Comparison of ENCODE assay signal across 8 mouse cellular contexts in the genomic region with DNA sequence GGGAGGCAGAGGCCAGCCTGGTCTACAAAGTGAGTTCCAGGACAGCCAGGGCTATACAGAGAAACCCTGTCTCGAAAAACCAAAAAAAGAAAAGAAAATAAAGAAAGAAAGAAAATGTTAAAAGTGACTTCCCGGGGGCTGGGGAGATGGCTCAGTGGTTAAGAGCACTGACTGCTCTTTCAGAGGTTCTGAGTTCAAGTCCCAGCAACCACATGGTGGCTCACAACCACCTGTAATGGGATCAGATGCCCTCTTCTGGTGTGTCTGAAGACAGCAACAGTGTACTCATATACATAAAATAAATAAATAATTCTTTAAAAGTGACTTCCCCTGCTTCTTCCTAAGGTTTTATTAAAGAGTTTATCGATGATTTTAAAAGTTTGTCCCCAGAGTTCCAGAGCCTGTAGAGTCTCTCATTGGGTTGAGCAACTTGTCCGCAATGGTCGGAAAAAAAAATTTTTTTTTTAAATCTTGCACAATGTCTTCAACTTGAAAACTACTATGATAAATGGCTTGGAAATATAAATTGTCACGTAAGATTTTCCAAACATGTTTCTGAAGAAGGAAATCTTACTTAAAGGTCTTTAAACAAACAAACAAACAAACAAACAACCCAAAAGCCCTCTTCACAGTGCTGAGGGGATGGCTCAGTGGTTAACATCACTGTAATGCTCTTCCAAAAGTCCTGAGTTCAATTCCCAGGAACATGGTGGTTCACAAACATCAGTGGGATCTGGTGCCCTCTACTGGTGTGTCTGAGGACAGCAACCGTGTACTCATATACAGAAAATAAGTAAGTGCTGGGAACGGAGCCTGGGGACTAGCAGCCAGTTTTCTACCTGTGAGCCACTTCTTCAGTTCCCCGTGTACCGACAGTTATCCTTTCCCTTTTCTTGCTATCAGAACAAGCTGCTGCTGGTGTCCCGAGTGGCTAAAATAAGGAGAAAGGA. TPM values are rescaled to one million over a fixed set of nuclear protein-coding genes. Genes with fewer than 3 reads are reported as not detected.
A peak's percentile ranks its signal among the peaks of the same experiment; 100 is the strongest.
DNase-seq lines count a peak whose midpoint lies in the region; ATAC-seq and TF ChIP-seq lines count a peak whose summit lies in the region.

No protein-coding gene starts in this region.

- no peaks in the 10 kb centered on the region for H3K27me3 ChIP-seq in hindbrain, embryonic 15.5 days
- H3K27me3 ChIP-seq in liver, postnatal 0 days (ENCODE audit: insufficient read depth, low read length): no peaks in the 10 kb centered on the region

- peaks cover 17% of the 10 kb centered on the region for H3K4me1 ChIP-seq in hindbrain, embryonic 15.5 days (replicated peaks)
- peaks cover 5% of the 10 kb centered on the region for H3K4me1 ChIP-seq in liver, postnatal 0 days (ENCODE audit: insufficient read depth)

- WGBS in hindbrain, embryonic 15.5 days: 65% methylated on average over 11 of the region's 11 CpGs
- WGBS in liver, postnatal 0 days (ENCODE audit: insufficient replicate concordance): 59% methylated on average over 11 of the region's 11 CpGs

- peak; percentile 65 for TF ChIP-seq CTCF in liver, postnatal 0 days (IDR thresholded peaks at IDR 0.05; ENCODE audit: low read depth)

- no peak overlapping the region for H3K27ac ChIP-seq in hindbrain, embryonic 15.5 days (replicated peaks)
- peak overlapping the region; percentile 74 for H3K27ac ChIP-seq in liver, postnatal 0 days (ENCODE audit: low read depth)

- no peaks in the 10 kb centered on the region for H3K9me3 ChIP-seq in hindbrain, embryonic 15.5 days
- H3K9me3 ChIP-seq in liver, postnatal 0 days (ENCODE audit: low read length): no peaks in the 10 kb centered on the region

- 0 out of 2 replicates have a peak, but pooled peaks have one; percentile 3 for TF ChIP-seq EP300 in liver, postnatal 0 days (IDR thresholded peaks at IDR 0.05; ENCODE audit: low read depth)

- H3K36me3 ChIP-seq in hindbrain, embryonic 15.5 days: peaks cover 7% of the 10 kb centered on the region
- peaks cover 11% of the 10 kb centered on the region for H3K36me3 ChIP-seq in liver, postnatal 0 days (replicated peaks; ENCODE audit: insufficient read depth, low read length)

- no peak for ATAC-seq in hindbrain, embryonic 15.5 days (ENCODE audit: low FRiP score, low read depth)
- ATAC-seq in liver, postnatal 0 days: no peak
- no peak for ATAC-seq in megakaryocyte-erythroid progenitor cell, adult 5-6 weeks (replicated peaks; ENCODE audit: low FRiP score, low TSS enrichment, poor library complexity, severe bottlenecking)

- peak; percentile 8 for DNase-seq in embryo, embryonic 11 days
- DNase-seq in embryo, embryonic 10 days (ENCODE audit: low spot score): no peak
- DNase-seq in B cell, adult 2 months: peak; percentile 26 to 30
- DNase-seq in cerebellum, adult 9-11 months: peak; percentile 12
- DNase-seq in liver, postnatal 0 days: peak; percentile 19
- peak; percentile 2 to 9 for DNase-seq in thymus, adult 18-20 months

- no peak overlapping the region for H3K9ac ChIP-seq in hindbrain, embryonic 15.5 days
- H3K9ac ChIP-seq in liver, postnatal 0 days (replicated peaks): no peak overlapping the region

- peak overlapping the region; percentile 72 for H3K4me2 ChIP-seq in hindbrain, embryonic 15.5 days
- H3K4me2 ChIP-seq in liver, postnatal 0 days (ENCODE audit: low read depth, low read length): peak overlapping the region; percentile 71

- H3K4me3 ChIP-seq in hindbrain, embryonic 15.5 days: peak overlapping the region; percentile 77
- peak overlapping the region; percentile 86 for H3K4me3 ChIP-seq in liver, postnatal 0 days (ENCODE audit: low read depth, low read length)

RNA-seq across cellular contexts. Expression of gene Rfwd3, which starts 0.8 kb away (rescaled TPM):
- 23.7 and 25.1 TPM in 2 replicates for polyA plus RNA-seq in hindbrain, embryonic 15.5 days (2015; fragmentation: Nextera tagmentation; extraction: Ambion mirVana)
- 14.5 and 17.6 TPM in 2 replicates for polyA plus RNA-seq in liver, postnatal 0 days (2015; fragmentation: Nextera tagmentation; extraction: Ambion mirVana)
- total RNA-seq in megakaryocyte-erythroid progenitor cell, adult 5-6 weeks (2014; fragmentation: Nextera tagmentation): 74.5 and 75.6 TPM in 2 replicates
- 51.3 and 63.6 TPM in 2 replicates for total RNA-seq in megakaryocyte-erythroid progenitor cell, adult 5-6 weeks (2017)

RNA-seq across cellular contexts. Expression of gene Mlkl, which starts 37.1 kb away (rescaled TPM):
- 0.51 and 0.64 TPM in 2 replicates for polyA plus RNA-seq in hindbrain, embryonic 15.5 days (2015; fragmentation: Nextera tagmentation; extraction: Ambion mirVana)
- polyA plus RNA-seq in liver, postnatal 0 days (2015; fragmentation: Nextera tagmentation; extraction: Ambion mirVana): 4.7 and 5.2 TPM in 2 replicates
- 6.6 and 20.9 TPM in 2 replicates for total RNA-seq in megakaryocyte-erythroid progenitor cell, adult 5-6 weeks (2014; fragmentation: Nextera tagmentation)
- 13.6 and 31.6 TPM in 2 replicates for total RNA-seq in megakaryocyte-erythroid progenitor cell, adult 5-6 weeks (2017)

RNA-seq across cellular contexts. Expression of gene Glg1, which starts 41.9 kb away (rescaled TPM):
- 65.0 and 68.5 TPM in 2 replicates for polyA plus RNA-seq in hindbrain, embryonic 15.5 days (2015; fragmentation: Nextera tagmentation; extraction: Ambion mirVana)
- polyA plus RNA-seq in liver, postnatal 0 days (2015; fragmentation: Nextera tagmentation; extraction: Ambion mirVana): 10.8 and 13.0 TPM in 2 replicates
- 24.8 and 39.2 TPM in 2 replicates for total RNA-seq in megakaryocyte-erythroid progenitor cell, adult 5-6 weeks (2014; fragmentation: Nextera tagmentation)
- total RNA-seq in megakaryocyte-erythroid progenitor cell, adult 5-6 weeks (2017): 42.1 and 43.2 TPM in 2 replicates
